Mouse (Mus musculus): ENCODE measurements around the gene Slc5a1. TPM values are rescaled to one million over a fixed set of nuclear protein-coding genes. Genes with fewer than 3 reads are reported as not detected.
A peak's percentile ranks its signal among the peaks of the same experiment; 100 is the strongest.

Slc5a1 gene
- 0.30 and 0.89 TPM in 2 replicates for polyA plus RNA-seq (2014; fragmentation: Nextera tagmentation; extraction: Ambion mirVana)

DNA sequence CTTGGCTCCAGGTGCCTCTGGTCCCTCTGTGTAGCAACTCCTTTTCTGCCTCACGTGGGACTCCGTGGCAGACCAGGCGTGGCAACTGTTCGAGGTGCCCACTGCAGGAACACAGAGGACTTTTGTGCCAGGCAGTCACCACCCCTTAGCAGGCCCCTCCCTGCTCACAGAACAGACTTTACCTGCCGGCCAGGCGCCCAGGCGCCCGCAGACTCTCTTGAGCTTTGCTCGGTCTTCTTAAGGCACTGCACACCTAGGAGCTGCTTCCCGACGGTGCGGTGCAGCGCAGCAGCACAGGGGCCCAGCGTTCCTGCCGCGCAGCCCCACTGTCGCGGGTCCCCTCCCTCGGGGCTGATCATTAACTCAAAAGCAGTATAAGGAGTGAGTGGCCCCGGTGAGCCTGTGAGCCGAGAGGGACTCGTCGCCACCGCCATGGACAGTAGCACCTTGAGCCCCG is at the start of gene Slc5a1:
TSS of gene Slc5a1 (plus strand) at position 195 of the 457 bp plus-strand sequence.
- 13% methylated on average over 21 of the region's 25 CpGs for WGBS
- DNase-seq (ENCODE audit: low spot score), result no peak
- H3K9me3 ChIP-seq (ENCODE audit: control insufficient read depth, low read length), result no peaks in the 10 kb centered on the region
- no peak within 1 kb of the TSS for H3K27ac ChIP-seq (replicated peaks; ENCODE audit: low read depth, low read length)
- H3K4me2 ChIP-seq (ENCODE audit: low read depth, low read length), result peak within 1 kb of the TSS; percentile 26
- H3K4me3 ChIP-seq (ENCODE audit: low read depth, low read length), result peak within 1 kb of the TSS; percentile 14
- peaks cover 5% of the 10 kb centered on the region; the same call in 1 of the 2 replicates for H3K4me1 ChIP-seq (ENCODE audit: control insufficient read depth, insufficient read depth, low read length)
- no peaks in the 10 kb centered on the region for H3K36me3 ChIP-seq (ENCODE audit: control insufficient read depth, insufficient read depth, low read length)
- ATAC-seq (ENCODE audit: low read depth), result no peak; the same call in 1 of the 2 replicates
- no peak within 1 kb of the TSS for H3K9ac ChIP-seq (ENCODE audit: low read depth, low read length)
- peaks cover 38% of the 10 kb centered on the region for H3K27me3 ChIP-seq (replicated peaks; ENCODE audit: control insufficient read depth, insufficient read depth, low read length)

DNA sequence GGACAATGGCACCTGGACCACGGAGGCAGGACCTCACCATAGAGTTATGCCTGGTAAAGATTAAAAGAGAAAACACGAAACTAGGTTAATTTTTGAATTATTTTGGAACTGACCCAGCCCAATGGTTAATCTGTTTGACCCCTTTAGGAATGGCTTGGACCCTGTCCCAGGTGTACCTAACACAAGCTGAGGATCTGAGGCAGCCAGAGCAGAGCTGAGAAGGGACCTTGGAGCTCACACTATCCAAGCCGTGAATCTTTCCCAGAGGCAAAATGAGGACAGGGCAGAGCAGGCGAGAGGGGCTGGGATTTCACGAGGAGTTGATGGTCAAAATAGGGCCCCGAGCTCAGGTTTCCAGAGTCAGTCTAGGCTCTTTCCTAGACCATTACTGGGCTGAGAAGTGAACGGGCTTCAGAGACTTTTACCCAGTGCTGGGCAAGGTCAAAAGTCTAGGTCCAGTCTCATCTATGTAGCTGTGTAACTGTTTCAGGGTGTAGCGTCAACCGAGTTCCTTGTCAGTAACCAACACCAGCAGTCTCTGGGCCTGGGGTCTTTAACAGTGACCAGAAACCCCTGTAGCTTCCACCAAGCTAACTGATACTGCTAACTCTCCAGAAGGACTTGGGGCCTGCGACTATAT is 47.8 kb upstream of the Slc5a1 start:
- Histone ChIP-seq H3K27me3 (replicated peaks; ENCODE audit: control insufficient read depth, insufficient read depth, low read length) (no peaks in the 10 kb centered on the region), H3K36me3 (ENCODE audit: control insufficient read depth, insufficient read depth, low read length) (no peaks in the 10 kb centered on the region), H3K4me2 (ENCODE audit: low read depth, low read length) (no peak overlapping the region), H3K9ac (ENCODE audit: low read depth, low read length) (no peak overlapping the region), H3K27ac (replicated peaks; ENCODE audit: low read depth, low read length) (no peak overlapping the region), H3K4me3 (ENCODE audit: low read depth, low read length) (no peak overlapping the region), H3K9me3 (ENCODE audit: control insufficient read depth, low read length) (no peaks in the 10 kb centered on the region), H3K4me1 (ENCODE audit: control insufficient read depth, insufficient read depth, low read length) (no peaks in the 10 kb centered on the region)
- 72% methylated on average over 10 of the region's 10 CpGs for WGBS
- ATAC-seq (ENCODE audit: low read depth), result no peak
- no peak for DNase-seq (ENCODE audit: low spot score)

DNA sequence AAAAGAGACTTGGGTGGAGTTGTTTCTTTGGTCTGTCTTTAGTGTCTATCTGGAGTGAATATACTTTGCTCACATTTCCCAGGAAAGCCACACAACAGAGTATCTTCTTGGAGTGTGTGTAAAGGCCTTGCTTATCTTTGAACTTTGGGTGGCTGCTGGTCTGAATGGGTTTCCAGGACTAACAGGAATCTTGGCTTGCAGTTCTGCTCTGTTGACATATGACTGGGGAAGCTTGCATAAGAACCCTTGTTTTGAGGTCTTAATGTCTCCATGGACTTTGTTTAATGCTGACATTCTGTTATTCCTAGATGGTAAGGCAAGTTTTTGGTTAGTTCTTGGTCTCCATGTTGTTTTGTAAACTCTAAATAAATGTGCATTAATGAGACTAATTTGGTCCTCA is 33.9 kb upstream of the Slc5a1 start:
- no peak overlapping the region for H3K9ac ChIP-seq (ENCODE audit: low read depth, low read length)
- H3K9me3 ChIP-seq (ENCODE audit: control insufficient read depth, low read length), result no peaks in the 10 kb centered on the region
- no peaks in the 10 kb centered on the region for H3K4me1 ChIP-seq (ENCODE audit: control insufficient read depth, insufficient read depth, low read length)
- H3K27me3 ChIP-seq (replicated peaks; ENCODE audit: control insufficient read depth, insufficient read depth, low read length), result no peaks in the 10 kb centered on the region
- ATAC-seq (ENCODE audit: low read depth), result no peak
- no peak overlapping the region for H3K27ac ChIP-seq (replicated peaks; ENCODE audit: low read depth, low read length)
- H3K4me2 ChIP-seq (ENCODE audit: low read depth, low read length), result no peak overlapping the region
- no peak overlapping the region for H3K4me3 ChIP-seq (ENCODE audit: low read depth, low read length)
- no peaks in the 10 kb centered on the region for H3K36me3 ChIP-seq (ENCODE audit: control insufficient read depth, insufficient read depth, low read length)
- no peak for DNase-seq (ENCODE audit: low spot score)

DNA sequence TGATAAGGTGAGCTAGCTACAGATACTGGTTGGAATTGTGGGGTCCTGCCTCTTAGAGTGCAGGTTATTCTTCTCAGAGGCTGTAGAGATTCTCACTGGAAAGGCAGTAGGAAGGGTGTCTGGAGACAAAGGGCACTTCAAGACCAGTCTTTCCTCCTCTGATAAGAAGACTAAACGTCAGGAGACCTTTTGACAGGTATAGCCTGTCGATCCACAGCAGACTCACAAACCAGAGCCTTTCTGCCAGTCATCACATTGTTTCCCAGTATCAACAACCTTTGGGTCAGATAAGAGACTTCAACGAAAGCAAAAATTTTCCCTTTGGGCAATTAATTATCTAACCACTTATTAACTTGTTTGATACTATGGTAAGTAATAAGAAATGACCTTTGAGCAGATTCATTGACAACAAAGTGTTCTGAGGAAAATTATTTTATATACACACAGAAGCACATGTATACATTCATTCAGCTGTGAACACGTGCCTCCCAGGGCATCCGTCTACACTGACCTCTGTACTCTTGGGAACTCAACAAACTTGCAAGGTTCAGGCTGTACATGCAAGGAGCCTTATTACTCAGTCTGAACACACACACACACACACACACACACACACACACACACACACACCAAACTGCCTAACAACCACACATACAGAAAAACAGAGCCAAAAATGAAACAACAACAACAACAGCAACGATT is 27.4 kb upstream of the Slc5a1 start:
- no peaks in the 10 kb centered on the region for H3K27me3 ChIP-seq (replicated peaks; ENCODE audit: control insufficient read depth, insufficient read depth, low read length)
- WGBS, result 80% methylated on average over 6 of the region's 6 CpGs
- no peak for ATAC-seq (ENCODE audit: low read depth)
- no peak overlapping the region for H3K4me2 ChIP-seq (ENCODE audit: low read depth, low read length)
- no peaks in the 10 kb centered on the region for H3K9me3 ChIP-seq (ENCODE audit: control insufficient read depth, low read length)
- H3K9ac ChIP-seq (ENCODE audit: low read depth, low read length), result no peak overlapping the region
- DNase-seq (ENCODE audit: low spot score), result no peak
- H3K36me3 ChIP-seq (ENCODE audit: control insufficient read depth, insufficient read depth, low read length), result no peaks in the 10 kb centered on the region
- no peak overlapping the region for H3K4me3 ChIP-seq (ENCODE audit: low read depth, low read length)
- no peaks in the 10 kb centered on the region for H3K4me1 ChIP-seq (ENCODE audit: control insufficient read depth, insufficient read depth, low read length)
- no peak overlapping the region for H3K27ac ChIP-seq (replicated peaks; ENCODE audit: low read depth, low read length)

DNA sequence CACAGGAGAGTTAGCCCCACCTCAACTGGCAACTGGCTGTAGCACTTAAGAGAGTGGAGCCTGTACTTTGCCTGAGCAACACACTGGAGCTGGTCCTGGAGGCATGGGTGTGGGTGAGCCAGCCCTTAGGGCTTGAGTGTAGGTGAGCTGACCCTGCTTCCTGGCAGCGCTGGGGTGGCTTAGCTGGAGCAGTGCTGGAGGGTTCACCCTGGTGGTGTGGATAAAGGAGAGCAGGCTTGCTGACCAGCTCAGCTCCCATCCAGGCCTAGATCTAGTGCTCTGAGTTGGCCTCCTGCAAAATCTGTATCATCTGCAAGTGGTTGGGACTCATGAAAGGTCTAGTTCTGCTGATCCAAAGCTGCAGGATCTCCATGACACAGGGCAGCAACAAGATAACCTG is 21.1 kb upstream of the Slc5a1 start:
- DNase-seq (ENCODE audit: low spot score), result no peak
- Histone ChIP-seq H3K4me2 (ENCODE audit: low read depth, low read length) (no peak overlapping the region), H3K36me3 (ENCODE audit: control insufficient read depth, insufficient read depth, low read length) (no peaks in the 10 kb centered on the region), H3K4me1 (ENCODE audit: control insufficient read depth, insufficient read depth, low read length) (no peaks in the 10 kb centered on the region), H3K27me3 (replicated peaks; ENCODE audit: control insufficient read depth, insufficient read depth, low read length) (no peaks in the 10 kb centered on the region), H3K9ac (ENCODE audit: low read depth, low read length) (no peak overlapping the region), H3K4me3 (ENCODE audit: low read depth, low read length) (no peak overlapping the region), H3K27ac (replicated peaks; ENCODE audit: low read depth, low read length) (no peak overlapping the region), H3K9me3 (ENCODE audit: control insufficient read depth, low read length) (no peaks in the 10 kb centered on the region)
- no peak for ATAC-seq (ENCODE audit: low read depth)
- WGBS, result 89% methylated on average over 1 of the region's 1 CpGs

DNA sequence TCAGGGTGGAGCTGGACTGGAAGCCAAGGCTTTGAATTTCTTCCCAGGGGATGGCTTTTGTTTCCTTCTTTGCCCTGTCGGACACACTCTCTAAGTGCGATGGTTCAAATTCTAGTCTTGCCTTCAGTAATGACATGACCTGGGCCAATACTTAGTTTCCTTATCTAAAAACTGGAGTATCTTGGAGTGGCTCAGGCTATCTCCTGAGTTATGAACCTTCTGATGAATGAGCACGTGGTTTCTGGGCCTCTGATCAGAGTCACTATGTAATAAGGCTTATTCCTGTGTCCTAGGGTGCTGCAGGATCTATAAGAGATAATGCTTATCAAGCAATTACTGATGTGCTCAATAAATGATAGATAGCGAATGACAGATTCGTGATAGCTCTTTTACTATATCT is 19.4 kb upstream of the Slc5a1 start:
- H3K4me1 ChIP-seq (ENCODE audit: control insufficient read depth, insufficient read depth, low read length), result no peaks in the 10 kb centered on the region
- ATAC-seq (ENCODE audit: low read depth), result no peak
- 88% methylated on average over 5 of the region's 5 CpGs for WGBS

DNA sequence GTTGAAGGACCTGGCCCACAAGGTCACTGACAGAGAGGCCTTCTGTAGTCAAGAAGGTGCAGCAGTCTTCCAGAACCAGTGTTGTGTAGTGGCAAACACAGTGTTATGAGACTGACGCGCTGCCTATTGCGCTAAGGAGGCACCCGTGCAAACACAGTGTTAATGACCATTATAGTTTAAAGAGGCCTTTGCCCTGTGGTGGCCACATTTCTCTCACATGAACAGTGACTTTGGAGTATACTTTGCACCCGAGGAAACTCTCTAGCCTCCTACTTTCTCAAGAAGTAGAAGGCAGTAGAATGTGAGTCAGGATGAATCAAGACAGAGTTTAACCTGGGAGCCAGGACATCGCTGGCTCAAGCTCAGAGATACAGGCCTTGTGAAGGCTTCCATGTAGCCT is 12.7 kb upstream of the Slc5a1 start:
- Histone ChIP-seq H3K27me3 (replicated peaks; ENCODE audit: control insufficient read depth, insufficient read depth, low read length) (no peaks in the 10 kb centered on the region), H3K9ac (ENCODE audit: low read depth, low read length) (no peak overlapping the region), H3K4me1 (ENCODE audit: control insufficient read depth, insufficient read depth, low read length) (no peaks in the 10 kb centered on the region), H3K36me3 (ENCODE audit: control insufficient read depth, insufficient read depth, low read length) (no peaks in the 10 kb centered on the region), H3K4me2 (ENCODE audit: low read depth, low read length) (no peak overlapping the region), H3K9me3 (ENCODE audit: control insufficient read depth, low read length) (no peaks in the 10 kb centered on the region), H3K4me3 (ENCODE audit: low read depth, low read length) (no peak overlapping the region), H3K27ac (replicated peaks; ENCODE audit: low read depth, low read length) (no peak overlapping the region)
- ATAC-seq (ENCODE audit: low read depth) (no peak), DNase-seq (ENCODE audit: low spot score) (no peak)
- 88% methylated on average over 6 of the region's 6 CpGs for WGBS

More for the DNA sequence above, 19.4 kb upstream of the Slc5a1 start:
- no peaks in the 10 kb centered on the region for H3K36me3 ChIP-seq (ENCODE audit: control insufficient read depth, insufficient read depth, low read length)
- no peaks in the 10 kb centered on the region for H3K9me3 ChIP-seq (ENCODE audit: control insufficient read depth, low read length)
- no peaks in the 10 kb centered on the region for H3K27me3 ChIP-seq (replicated peaks; ENCODE audit: control insufficient read depth, insufficient read depth, low read length)
- H3K9ac ChIP-seq (ENCODE audit: low read depth, low read length), result no peak overlapping the region
- H3K4me2 ChIP-seq (ENCODE audit: low read depth, low read length), result no peak overlapping the region
- no peak for DNase-seq (ENCODE audit: low spot score)
- no peak overlapping the region for H3K27ac ChIP-seq (replicated peaks; ENCODE audit: low read depth, low read length)
- no peak overlapping the region for H3K4me3 ChIP-seq (ENCODE audit: low read depth, low read length)

DNA sequence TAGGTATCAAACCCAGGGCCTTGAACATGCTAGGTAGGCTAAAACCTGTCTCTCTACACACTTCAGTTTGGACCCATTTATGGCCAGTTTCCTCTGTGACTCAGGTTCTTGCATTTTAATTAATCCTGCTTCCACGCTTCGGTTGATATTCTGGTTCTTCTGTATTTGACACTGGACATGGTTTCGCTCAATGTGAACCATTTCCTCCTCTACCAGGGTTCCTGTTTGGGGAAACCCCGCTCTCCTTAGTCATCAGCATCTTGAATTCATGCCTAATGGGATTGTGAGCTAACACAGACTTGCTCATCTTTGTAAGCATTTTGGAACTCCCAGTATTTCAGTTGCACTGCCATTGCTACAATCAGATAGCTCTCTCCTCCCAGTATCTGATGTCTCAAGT is 8.7 kb upstream of the Slc5a1 start:
- H3K4me1 ChIP-seq (ENCODE audit: control insufficient read depth, insufficient read depth, low read length), result no peaks in the 10 kb centered on the region
- 89% methylated on average over 4 of the region's 4 CpGs for WGBS
- ATAC-seq (ENCODE audit: low read depth), result no peak

More for the DNA sequence above, 8.7 kb upstream of the Slc5a1 start:
- no peak for DNase-seq (ENCODE audit: low spot score)
- H3K36me3 ChIP-seq (ENCODE audit: control insufficient read depth, insufficient read depth, low read length), result no peaks in the 10 kb centered on the region
- no peak overlapping the region for H3K27ac ChIP-seq (replicated peaks; ENCODE audit: low read depth, low read length)
- 0 out of 2 replicates have a peak, but pooled peaks cover 3% of the 10 kb centered on the region for H3K27me3 ChIP-seq (replicated peaks; ENCODE audit: control insufficient read depth, insufficient read depth, low read length)
- H3K4me3 ChIP-seq (ENCODE audit: low read depth, low read length), result no peak overlapping the region
- H3K9ac ChIP-seq (ENCODE audit: low read depth, low read length), result no peak overlapping the region
- H3K4me2 ChIP-seq (ENCODE audit: low read depth, low read length), result no peak overlapping the region
- H3K9me3 ChIP-seq (ENCODE audit: control insufficient read depth, low read length), result no peaks in the 10 kb centered on the region

Measured in embryonic facial prominence, embryonic 14.5 days (tissue).